Mouse (Mus musculus): ENCODE results near the gene Catsper2.

Gene Catsper2

GRCm38 (mm10) chr2:121354820-121355592 is 58.6 kb downstream of the Catsper2 start, which contains the start of gene Ppip5k1:
Ppip5k1 (minus strand) TSS chr2:121355396.
- DNase-seq (ENCODE audit: low read depth in 1 of 2, low spot score in 2 of 2): peak; percentile 80 to 92

GRCm38 (mm10) chr2:121354378-121354777 is 59.2 kb downstream of the Catsper2 start:
- DNase-seq (ENCODE audit: low read depth in 1 of 2, low spot score in 2 of 2): no peak

GRCm38 (mm10) chr2:121353156-121353555 is 60.4 kb downstream of the Catsper2 start:
- no peak for DNase-seq (ENCODE audit: low read depth in 1 of 2, low spot score in 2 of 2)
